Mouse (Mus musculus) forelimb bud, embryonic 11.5 days (tissue): Measurements from ENCODE around the gene Rhd.

Experiments
- DNase-seq: peaks from one replicate; pipeline ENCODE4 v3.0.0-alpha.2; 2012; ENCODE audit warnings: low read depth, low spot score

Rhd gene

DNA sequence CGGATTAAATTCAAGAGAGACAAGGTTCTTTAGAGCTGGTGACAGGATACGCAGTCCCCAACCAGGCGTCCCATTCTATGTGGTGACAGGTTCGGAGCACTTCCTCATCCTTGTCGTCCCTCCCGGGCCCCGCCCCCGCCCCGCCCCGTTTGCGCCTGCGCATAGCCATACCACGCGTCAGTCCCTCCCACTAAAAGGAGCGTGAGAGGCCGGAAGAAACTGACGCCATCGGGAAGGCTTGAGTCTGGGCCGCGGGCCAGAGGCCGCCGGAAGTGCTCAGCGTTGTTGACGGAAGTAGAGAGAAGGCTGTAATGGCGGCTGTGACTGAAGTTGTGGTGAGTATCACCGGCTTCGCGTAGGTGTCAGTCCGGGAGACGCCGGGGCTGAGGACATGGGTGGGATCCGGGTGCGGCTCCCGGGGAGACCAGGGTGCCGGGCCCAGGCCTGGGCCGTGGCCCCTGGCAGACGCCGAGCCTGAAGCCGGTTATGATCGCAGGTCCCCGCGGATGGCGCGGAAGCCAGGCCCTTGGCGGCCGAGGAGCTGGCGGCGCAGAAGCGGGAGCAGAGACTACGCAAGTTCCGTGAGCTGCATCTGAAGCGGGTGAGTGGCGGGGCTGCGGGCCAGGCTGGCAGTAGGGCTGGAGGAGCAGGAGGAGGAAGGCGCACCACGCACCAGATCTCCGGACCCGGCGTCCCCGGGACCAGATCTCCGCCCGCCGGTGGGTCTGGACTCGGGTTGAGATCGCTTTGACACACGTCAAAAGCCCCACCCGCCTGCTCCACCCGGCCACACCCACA lies 66.5 kb downstream of the Rhd start, which contains the start of gene Syf2:
Gene Syf2, plus strand, starts transcription at position 215 of the 798 bp plus-strand sequence.
- peak; percentile 96 for DNase-seq

DNA sequence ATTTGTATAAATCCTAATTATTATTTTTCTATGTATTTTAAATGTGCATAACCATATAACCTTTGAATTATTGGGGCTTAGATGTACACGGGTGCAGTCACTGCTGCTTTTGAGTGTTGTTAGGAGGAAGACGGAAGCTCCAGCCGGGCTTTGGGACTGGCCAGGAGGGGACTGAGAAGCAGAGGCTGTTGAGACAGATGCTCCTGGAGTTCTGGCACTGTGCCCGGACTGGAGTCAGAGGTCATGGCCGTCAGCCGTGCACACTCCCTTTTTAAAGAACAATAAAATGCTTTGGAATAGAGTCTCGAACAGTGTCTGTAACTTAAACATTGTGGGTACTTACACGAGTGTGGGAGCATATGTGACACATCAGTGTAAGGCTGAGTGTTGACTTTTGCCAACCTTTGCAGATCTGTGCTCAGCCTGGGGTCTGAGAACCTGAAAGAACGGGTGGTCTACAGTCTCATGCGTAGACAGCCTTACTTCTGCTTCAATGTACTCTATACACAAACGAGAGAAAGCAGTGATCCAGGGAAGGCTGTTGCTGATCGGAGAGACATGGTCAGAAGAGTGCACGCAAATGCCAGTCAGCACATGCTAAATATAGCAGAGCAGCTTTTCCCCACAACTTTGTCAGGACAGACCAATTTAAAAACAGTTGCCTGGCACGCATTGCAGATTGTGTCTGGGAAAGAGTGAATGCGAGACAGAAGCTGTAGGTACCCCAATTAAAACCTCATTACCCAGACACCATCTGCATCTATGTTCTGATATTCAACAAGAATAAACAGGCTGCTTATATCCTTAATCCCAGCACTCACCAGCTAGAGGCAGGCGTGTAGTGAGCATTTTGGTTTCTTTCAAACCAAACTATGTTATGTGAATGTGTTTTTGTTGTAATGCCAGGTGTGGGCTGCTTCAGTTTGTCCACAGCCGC lies 73.2 kb downstream of the Rhd start:
- no peak for DNase-seq

DNA sequence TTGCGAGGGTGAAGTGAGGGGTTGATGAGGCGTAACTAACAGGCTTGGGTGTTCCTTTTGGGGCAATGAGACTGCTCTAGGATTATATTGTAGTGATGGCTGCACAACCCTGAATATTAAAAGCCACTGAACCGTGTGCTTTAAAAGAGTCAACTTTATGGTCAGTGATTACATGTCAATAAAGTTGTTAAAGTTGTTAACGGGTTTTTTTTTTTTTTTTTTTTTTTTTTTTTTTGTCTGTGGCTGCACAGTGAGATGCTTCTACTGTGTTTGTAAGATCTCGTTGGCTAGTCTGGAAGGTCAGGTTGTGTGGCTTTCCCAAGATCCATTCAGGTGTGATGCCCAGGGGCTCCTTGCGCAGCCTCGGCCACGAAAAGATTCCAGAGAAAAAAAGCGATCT lies 75.6 kb downstream of the Rhd start:
- no peak for DNase-seq

DNA sequence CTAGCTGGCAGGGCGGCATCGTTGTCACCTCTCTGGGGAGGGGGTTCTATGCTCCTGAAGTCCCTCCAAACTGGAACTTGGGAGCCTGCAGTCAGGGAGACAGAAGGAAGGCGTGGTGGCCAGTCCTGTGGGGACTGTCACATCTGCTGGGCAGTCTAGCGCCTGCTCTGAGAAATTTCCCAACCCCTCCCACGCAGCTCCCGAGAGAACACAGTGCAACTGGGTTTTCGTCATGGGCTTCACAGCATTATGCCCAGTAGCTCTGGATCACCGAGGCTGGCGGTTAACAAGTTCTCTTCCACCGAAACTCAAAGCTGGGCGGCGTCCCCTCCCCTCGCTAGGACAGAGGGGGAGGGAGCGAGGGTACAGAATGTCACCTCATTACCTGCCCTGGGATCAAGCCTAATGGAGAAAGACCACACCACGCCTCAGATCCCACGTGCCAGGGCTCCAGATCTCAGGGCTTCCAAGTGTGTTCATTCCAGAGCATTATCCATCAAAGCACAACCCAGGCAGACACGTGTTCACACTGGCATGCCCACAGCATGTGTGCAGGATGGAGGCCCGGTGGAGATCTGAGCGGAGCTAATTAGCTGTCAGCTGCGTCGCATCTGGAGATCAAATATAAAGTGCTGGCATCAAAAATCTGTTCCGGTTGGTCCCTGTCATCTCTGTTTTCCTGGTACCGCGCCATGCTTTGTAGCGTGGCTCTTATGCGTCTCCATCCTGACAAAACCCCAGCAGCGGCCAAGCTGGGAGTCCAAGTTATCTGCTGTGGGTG lies 79.6 kb downstream of the Rhd start:
- DNase-seq = no peak
